Comparison of ENCODE assay signal across 24 mouse cellular contexts in the genomic region with DNA sequence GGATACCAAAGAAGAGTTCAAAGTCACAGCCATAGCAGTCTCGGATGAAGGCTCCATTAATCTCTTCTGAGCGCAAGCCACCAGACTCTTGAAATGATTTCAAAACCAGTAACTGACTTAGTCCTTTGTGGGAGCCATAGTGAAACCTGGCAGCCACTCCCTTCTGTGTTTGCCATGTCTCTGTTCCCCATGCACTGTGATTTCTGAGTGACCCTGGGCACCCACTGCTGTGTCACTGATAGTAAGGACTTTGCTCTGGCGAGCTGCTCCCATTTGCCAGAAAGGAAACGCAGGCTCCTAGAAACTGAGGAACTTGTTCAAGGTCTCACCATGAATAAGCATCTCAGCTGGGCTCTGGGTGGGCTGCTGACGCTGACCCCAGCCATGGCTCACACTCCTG.
"Had no signal": no experiment of that assay in that cellular context is flagged by ENCODE, and none has a peak within 500 bp of the region (broad histone marks: within the 10 kb centered on the region; RNA-seq: fewer than 3 reads in every experiment).

No protein-coding gene starts in this region.

- H3K4me2 ChIP-seq: heart, embryonic 11.5 days; heart, embryonic 13.5 days; heart, embryonic 15.5 days; hindbrain, embryonic 13.5 days; hindbrain, embryonic 15.5 days; limb, embryonic 13.5 days; limb, embryonic 15.5 days; liver, embryonic 11.5 days had no signal

- H3K9me3 ChIP-seq: heart, embryonic 13.5 days; heart, embryonic 15.5 days; hindbrain, embryonic 13.5 days; hindbrain, embryonic 15.5 days; limb, embryonic 13.5 days; limb, embryonic 15.5 days had no signal

- H3K27me3 ChIP-seq: heart, embryonic 15.5 days; hindbrain, embryonic 13.5 days; hindbrain, embryonic 15.5 days; limb, embryonic 13.5 days; limb, embryonic 15.5 days had no signal

- DNase-seq: gastrocnemius, adult 2 months; gastrocnemius, postnatal 14 days; gastrocnemius, postnatal 36 days; heart, adult 11 months; heart, adult 2 months; heart, postnatal 14 days; heart, postnatal 36 days; kidney, adult 18-20 months; kidney, adult 8-10 months; kidney, postnatal 10 days; kidney, postnatal 25 days; kidney, postnatal 4 days; left cerebral cortex, postnatal 4 days had no signal

- H3K36me3 ChIP-seq: heart, embryonic 13.5 days; heart, embryonic 15.5 days; hindbrain, embryonic 13.5 days; hindbrain, embryonic 15.5 days; limb, embryonic 13.5 days; limb, embryonic 15.5 days had no signal

- H3K9ac ChIP-seq: heart, embryonic 13.5 days; heart, embryonic 15.5 days; hindbrain, embryonic 13.5 days; hindbrain, embryonic 15.5 days; limb, embryonic 13.5 days; limb, embryonic 15.5 days; liver, embryonic 14.5 days had no signal

- ATAC-seq: hindbrain, postnatal 0 days had no signal

- H3K27ac ChIP-seq: gastrocnemius, adult 2 months; heart, adult 2 months; heart, embryonic 13.5 days; heart, embryonic 15.5 days; hindbrain, embryonic 13.5 days; hindbrain, embryonic 15.5 days; hindbrain, postnatal 0 days; layer of hippocampus, adult 2 months; limb, embryonic 13.5 days; limb, embryonic 15.5 days; liver, embryonic 14.5 days had no signal

- H3K4me1 ChIP-seq: hindbrain, embryonic 13.5 days; hindbrain, embryonic 15.5 days had no signal

- H3K4me3 ChIP-seq: gastrocnemius, adult 2 months; heart, adult 2 months; heart, embryonic 13.5 days; heart, embryonic 15.5 days; hindbrain, embryonic 13.5 days; hindbrain, embryonic 15.5 days; layer of hippocampus, adult 2 months; limb, embryonic 13.5 days; limb, embryonic 15.5 days had no signal
